Mouse (Mus musculus): ENCODE data around the gene Trim13.
"Not testable (repeated sequence)": the region's sequence is repeated elsewhere in the genome, so short reads cannot be mapped to it uniquely, and the experiment has no call there.

The Trim13 gene

GRCm38 (mm10) chr14:61597968-61598367 lies at the start of gene Trim13:
TSS of gene Trim13 (plus strand) at chr14:61598247.
- peak; percentile 32 for DNase-seq (ENCODE audit: low read depth)

- DNase-seq (ENCODE audit: low read depth) = no peak
Observed at GRCm38 (mm10) chr14:61548614-61549013, 49.4 kb upstream of the Trim13 start.

- peak; percentile 14 for DNase-seq (ENCODE audit: low read depth)
Observed at GRCm38 (mm10) chr14:61555931-61556288, 42.1 kb upstream of the Trim13 start.

GRCm38 (mm10) chr14:61556289-61557147 lies 41.5 kb upstream of the Trim13 start, which contains the start of gene Spryd7:
TSS of gene Spryd7 (minus strand) at chr14:61556886.
- DNase-seq (ENCODE audit: low read depth) = peak; percentile 97

- no peak for DNase-seq (ENCODE audit: low read depth)
Observed at GRCm38 (mm10) chr14:61558901-61559300, 39.1 kb upstream of the Trim13 start.

- DNase-seq (ENCODE audit: low read depth) = no peak
Observed at GRCm38 (mm10) chr14:61559856-61560255, 38.2 kb upstream of the Trim13 start.

GRCm38 (mm10) chr14:61566211-61566610 lies 31.8 kb upstream of the Trim13 start:
- not testable (repeated sequence) for DNase-seq (ENCODE audit: low read depth)

- DNase-seq (ENCODE audit: low read depth) = no peak
Observed at GRCm38 (mm10) chr14:61569344-61569743, 28.7 kb upstream of the Trim13 start.

- peak; percentile 81 for DNase-seq (ENCODE audit: low read depth)
Observed at GRCm38 (mm10) chr14:61571366-61571765, 26.7 kb upstream of the Trim13 start.

GRCm38 (mm10) chr14:61572131-61572530 lies 25.9 kb upstream of the Trim13 start:
- DNase-seq (ENCODE audit: low read depth) = no peak

- no peak for DNase-seq (ENCODE audit: low read depth)
Observed at GRCm38 (mm10) chr14:61575066-61575465, 23.0 kb upstream of the Trim13 start.

- no peak for DNase-seq (ENCODE audit: low read depth)
Observed at GRCm38 (mm10) chr14:61575941-61576340, 22.1 kb upstream of the Trim13 start.

- DNase-seq (ENCODE audit: low read depth) = no peak
Observed at GRCm38 (mm10) chr14:61589288-61590065, 8.6 kb upstream of the Trim13 start.

- DNase-seq (ENCODE audit: low read depth) = no peak
Observed at GRCm38 (mm10) chr14:61596719-61597426, 1.2 kb upstream of the Trim13 start.

- peak; percentile 72 for DNase-seq (ENCODE audit: low read depth)
Observed at GRCm38 (mm10) chr14:61599057-61599806, 1.2 kb downstream of the Trim13 start.

GRCm38 (mm10) chr14:61601348-61601747 lies 3.3 kb downstream of the Trim13 start:
- no peak for DNase-seq (ENCODE audit: low read depth)

- DNase-seq (ENCODE audit: low read depth) = no peak
Observed at GRCm38 (mm10) chr14:61603069-61603755, 5.2 kb downstream of the Trim13 start.

GRCm38 (mm10) chr14:61604081-61604480 lies 6.0 kb downstream of the Trim13 start:
- no peak for DNase-seq (ENCODE audit: low read depth)

GRCm38 (mm10) chr14:61606088-61606487 lies 8.0 kb downstream of the Trim13 start:
- DNase-seq (ENCODE audit: low read depth) = not testable (repeated sequence)

- DNase-seq (ENCODE audit: low read depth) = no peak
Observed at GRCm38 (mm10) chr14:61607157-61607556, 9.1 kb downstream of the Trim13 start, which contains the start of gene Kcnrg. TSS of gene Kcnrg (plus strand) at chr14:61607457.

- DNase-seq (ENCODE audit: low read depth) = no peak
Observed at GRCm38 (mm10) chr14:61611766-61612165, 13.7 kb downstream of the Trim13 start.

Data from c-Kit-positive CD71-negative TER-119-negative erythroid progenitor cells, embryonic 14.5 days (primary cell).